Mouse (Mus musculus) lung, embryonic 14.5 days (tissue): ENCODE results near the gene Phlpp1. TPM values are rescaled to one million over a fixed set of nuclear protein-coding genes. Genes with fewer than 3 reads are reported as not detected.
A peak's percentile ranks its signal among the peaks of the same experiment; 100 is the strongest.

Experiments
- ATAC-seq: fragments of 200-750 bp; cut with Nextera tagmentation; 2 replicates; pipeline ENCODE4 v1.8.0; 2017; ENCODE audit warnings: mild to moderate bottlenecking, moderate TSS enrichment, moderate library complexity; ENCODE audit not compliant: insufficient read depth
- DNase-seq: peaks from one replicate; pipeline ENCODE4 v3.0.0-alpha.2; 2015
- H3K27ac ChIP-seq: fragments of 300-500 bp; sonication (generic); 2 replicates; pipeline ENCODE4 v1.5.1; 2014; ENCODE audit warnings: low read depth, mild to moderate bottlenecking, moderate library complexity
- H3K27me3 ChIP-seq: fragments of 300-500 bp; sonication (generic); 2 replicates; pipeline ENCODE4 v1.6.1; 2014; ENCODE audit warnings: low read length, control low read depth; ENCODE audit not compliant: insufficient read depth
- H3K36me3 ChIP-seq: fragments of 300-500 bp; sonication (generic); 2 replicates; pipeline ENCODE4 v1.6.1; 2014; ENCODE audit warnings: control low read depth; ENCODE audit not compliant: insufficient read depth
- H3K4me1 ChIP-seq: fragments of 300-500 bp; sonication (generic); 2 replicates; pipeline ENCODE4 v1.6.1; 2014; ENCODE audit warnings: antibody characterized with exemption, control low read depth; ENCODE audit not compliant: insufficient read depth
- H3K4me2 ChIP-seq: fragments of 300-500 bp; sonication (generic); 2 replicates; pipeline ENCODE4 v1.6.1; 2014; ENCODE audit warnings: mild to moderate bottlenecking
- H3K4me3 ChIP-seq: fragments of 300-500 bp; sonication (generic); 2 replicates; pipeline ENCODE4 v1.5.1; 2014; ENCODE audit warnings: low read depth, low read length
- H3K9ac ChIP-seq: fragments of 300-500 bp; sonication (generic); 2 replicates; pipeline ENCODE4 v1.6.1; 2014
- H3K9me3 ChIP-seq: fragments of 300-500 bp; sonication (generic); 2 replicates; pipeline ENCODE4 v1.6.1; 2016; ENCODE audit warnings: low read depth, low read length, control low read depth
- CTCF ChIP-seq: IDR thresholded peaks from 2 replicates; pipeline ENCODE4 v1.5.1; 2016; ENCODE audit warnings: antibody characterized with exemption, low read depth
- WGBS: fragments of 180-500 bp; shearing (Covaris S2); extraction: QIAGEN DNeasy Blood & Tissue Kit; methylation state at CpG from one replicate; pipeline ENCODE4 v1.1.7; 2014; 5-methylcytosine and 5-hydroxymethylcytosine counted together
- polyA plus RNA-seq: library from polyadenylated mRNA; unstranded; fragments of >200 nt; fragmentation: Nextera tagmentation; extraction: Ambion mirVana; gene quantifications from 2 replicates; pipeline ENCODE4 v1.2.1, GENCODE M21; 2014

Phlpp1 gene
- polyA plus RNA-seq, 1 experiment from 2014 or later: 4.2 TPM

DNA sequence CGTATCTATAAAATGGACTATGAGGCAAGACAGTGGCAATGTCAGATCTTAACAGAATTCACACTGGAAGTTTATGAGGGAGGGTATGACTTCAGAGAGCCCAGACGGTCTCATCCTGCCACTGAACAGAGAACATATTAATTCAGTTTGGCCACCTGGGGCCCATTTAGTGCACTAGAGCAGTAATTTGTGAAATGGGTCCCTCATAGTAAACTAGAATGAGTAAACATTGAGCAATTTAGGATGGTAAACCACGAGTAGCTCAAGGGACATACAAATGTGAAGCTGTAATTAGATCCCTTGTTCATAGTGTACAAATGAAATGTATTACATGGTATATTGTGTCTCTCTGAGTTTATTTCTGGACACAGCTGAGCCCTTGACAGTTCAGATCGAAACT is 3.6 kb upstream of the Phlpp1 start:
- Histone ChIP-seq H3K27ac (no peak overlapping the region), H3K4me2 (no peak overlapping the region), H3K4me3 (no peak overlapping the region), H3K9me3 (no peaks in the 10 kb centered on the region), H3K27me3 (no peaks in the 10 kb centered on the region), H3K9ac (no peak overlapping the region), H3K4me1 (no peaks in the 10 kb centered on the region), H3K36me3 (no peaks in the 10 kb centered on the region)
- TF ChIP-seq CTCF: no peak
- ATAC-seq (no peak), DNase-seq (no peak)
- 45% methylated on average over 4 of the region's 4 CpGs for WGBS

DNA sequence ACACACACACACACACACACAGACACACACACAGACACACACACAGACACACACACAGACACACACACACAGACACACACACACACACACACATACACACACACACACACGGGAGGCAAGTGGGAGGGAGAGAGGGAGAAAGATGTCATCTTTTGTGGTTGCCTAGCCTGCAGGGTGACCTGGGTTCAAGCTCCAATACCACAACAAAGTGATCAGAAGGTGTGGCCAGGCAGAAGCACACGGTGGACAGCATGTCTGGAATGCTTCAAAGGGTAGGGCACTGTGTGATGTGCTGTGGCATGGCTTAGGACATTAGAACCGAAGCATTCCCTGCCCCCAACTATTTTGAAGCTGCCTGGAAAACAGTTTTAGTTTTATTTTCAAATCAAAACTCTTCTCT is 2.8 kb upstream of the Phlpp1 start:
- WGBS: 31% methylated on average over 3 of the region's 3 CpGs
- Histone ChIP-seq H3K4me3 (no peak overlapping the region), H3K27ac (no peak overlapping the region), H3K9me3 (no peaks in the 10 kb centered on the region), H3K4me2 (no peak overlapping the region), H3K36me3 (no peaks in the 10 kb centered on the region), H3K27me3 (no peaks in the 10 kb centered on the region), H3K4me1 (0 out of 2 replicates have a peak, but pooled peaks cover 5% of the 10 kb centered on the region), H3K9ac (no peak overlapping the region)
- no peak for ATAC-seq
- TF ChIP-seq CTCF: no peak
- no peak for DNase-seq

- H3K27ac ChIP-seq: no peak overlapping the region
- TF ChIP-seq CTCF: no peak
- no peaks in the 10 kb centered on the region for H3K36me3 ChIP-seq
- DNase-seq (no peak), ATAC-seq (no peak)
- no peaks in the 10 kb centered on the region for H3K27me3 ChIP-seq
- no peaks in the 10 kb centered on the region for H3K9me3 ChIP-seq
- H3K4me2 ChIP-seq: no peak overlapping the region
- no peak overlapping the region for H3K4me3 ChIP-seq
- H3K9ac ChIP-seq: no peak overlapping the region
- WGBS: 70% methylated on average over 5 of the region's 5 CpGs
- H3K4me1 ChIP-seq: 0 out of 2 replicates have a peak, but pooled peaks cover 6% of the 10 kb centered on the region
Measured at GRCm38 (mm10) chr1:106169741-106170265, 1.7 kb upstream of the Phlpp1 start.

DNA sequence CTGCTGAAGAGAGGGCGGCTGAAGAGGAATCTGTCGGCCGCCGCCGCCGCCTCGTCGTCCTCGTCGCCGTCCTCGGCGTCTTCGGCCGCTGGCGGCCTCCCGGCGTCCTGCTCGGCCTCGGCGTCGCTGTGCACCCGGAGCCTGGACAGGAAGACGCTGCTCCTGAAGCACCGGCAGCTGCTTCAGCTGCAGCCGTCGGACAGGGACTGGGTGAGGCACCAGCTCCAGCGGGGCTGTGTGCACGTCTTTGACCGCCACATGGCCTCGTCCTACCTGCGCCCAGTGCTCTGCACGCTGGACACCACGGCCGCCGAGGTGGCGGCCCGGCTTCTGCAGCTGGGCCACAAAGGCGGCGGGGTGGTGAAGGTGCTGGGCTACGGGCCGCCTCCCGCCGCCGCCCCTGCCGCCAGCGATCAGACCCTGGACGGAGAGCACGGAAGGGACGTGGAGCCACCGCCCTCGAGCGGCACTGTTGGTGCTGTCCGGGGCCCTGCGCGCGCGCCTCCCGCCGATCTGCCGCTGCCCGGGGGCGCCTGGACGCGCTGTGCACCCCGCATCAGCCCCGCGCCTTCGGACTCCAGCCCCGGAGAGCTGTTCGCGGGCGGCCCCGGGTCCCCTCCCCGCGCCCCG is 864 bp downstream of the Phlpp1 start:
- ATAC-seq (peak; percentile 22), DNase-seq (peak; percentile 74)
- Histone ChIP-seq H3K27ac (peak overlapping the region; percentile 90), H3K9ac (peak overlapping the region; percentile 85), H3K4me2 (peak overlapping the region; percentile 85), H3K36me3 (no peaks in the 10 kb centered on the region), H3K9me3 (no peaks in the 10 kb centered on the region), H3K27me3 (no peaks in the 10 kb centered on the region), H3K4me3 (peak overlapping the region; percentile 82), H3K4me1 (0 out of 2 replicates have a peak, but pooled peaks cover 6% of the 10 kb centered on the region)
- WGBS: under 1% methylated on average over 64 of the region's 77 CpGs
- TF ChIP-seq CTCF: no peak

- Histone ChIP-seq H3K4me2 (peak overlapping the region; percentile 85), H3K36me3 (no peaks in the 10 kb centered on the region), H3K4me1 (0 out of 2 replicates have a peak, but pooled peaks cover 6% of the 10 kb centered on the region), H3K4me3 (peak overlapping the region; percentile 82), H3K9me3 (no peaks in the 10 kb centered on the region), H3K27me3 (no peaks in the 10 kb centered on the region), H3K27ac (peak overlapping the region; percentile 90), H3K9ac (peak overlapping the region; percentile 85)
- WGBS: under 1% methylated on average over 47 of the region's 47 CpGs
- no peak for TF ChIP-seq CTCF
- ATAC-seq (peak; percentile 0; the same call in 1 of the 2 replicates), DNase-seq (peak; percentile 55)
Measured at GRCm38 (mm10) chr1:106172931-106173371, 1.4 kb downstream of the Phlpp1 start.

DNA sequence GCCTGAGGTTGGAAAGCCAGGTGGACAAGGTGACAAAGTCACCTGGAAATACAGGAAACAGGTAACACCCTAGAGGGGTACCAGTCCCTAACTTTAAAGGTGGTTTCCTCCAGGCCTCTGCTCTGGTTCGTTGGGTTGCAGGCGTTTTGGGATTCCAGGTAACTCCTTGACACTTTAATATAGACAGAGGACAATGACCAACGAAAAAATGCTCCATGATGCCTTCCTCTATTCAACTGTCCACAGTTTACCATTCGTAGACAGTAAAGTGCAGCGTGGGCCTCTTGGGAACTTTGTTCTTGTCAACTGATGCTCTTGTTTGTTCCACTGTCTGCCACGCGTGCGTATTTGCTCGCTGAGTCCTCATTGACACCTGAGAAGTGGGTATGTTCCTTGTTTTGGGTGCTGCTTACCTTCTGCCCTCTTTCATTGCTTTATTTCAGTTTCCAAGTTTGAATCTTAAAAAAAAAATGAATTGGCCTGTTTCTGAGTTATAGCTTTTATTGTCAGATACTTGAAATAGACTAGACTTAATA is 2.1 kb downstream of the Phlpp1 start:
- Histone ChIP-seq H3K36me3 (no peaks in the 10 kb centered on the region), H3K27me3 (no peaks in the 10 kb centered on the region), H3K4me1 (0 out of 2 replicates have a peak, but pooled peaks cover 6% of the 10 kb centered on the region), H3K4me3 (peak overlapping the region; percentile 82), H3K9ac (peak overlapping the region; percentile 85), H3K9me3 (no peaks in the 10 kb centered on the region), H3K4me2 (peak overlapping the region; percentile 85), H3K27ac (no peak overlapping the region)
- WGBS: 39% methylated on average over 9 of the region's 9 CpGs
- TF ChIP-seq CTCF: no peak
- peak; percentile 20 for DNase-seq
- ATAC-seq: no peak

DNA sequence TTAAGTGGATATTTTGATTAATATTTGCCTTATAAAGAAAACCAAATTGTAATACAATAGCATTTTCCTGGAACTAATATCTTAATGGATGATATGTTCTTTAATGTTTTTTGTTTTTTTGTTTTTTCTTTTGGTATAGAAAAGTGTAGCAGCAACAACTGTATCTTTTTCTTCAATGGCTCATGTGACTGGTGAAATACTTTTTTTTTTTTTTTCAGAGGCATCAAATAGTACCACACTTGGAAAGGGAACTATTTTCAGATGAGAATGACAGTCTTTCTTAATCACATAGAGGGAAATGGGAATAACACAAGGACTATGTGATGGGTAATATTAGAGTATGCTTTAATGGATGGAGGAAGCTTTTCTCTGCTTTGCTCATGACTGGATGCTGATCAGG is 3.0 kb downstream of the Phlpp1 start:
- Histone ChIP-seq H3K9me3 (no peaks in the 10 kb centered on the region), H3K4me1 (0 out of 2 replicates have a peak, but pooled peaks cover 6% of the 10 kb centered on the region), H3K9ac (no peak overlapping the region), H3K4me3 (peak overlapping the region; percentile 82; the same call in 1 of the 2 replicates), H3K27ac (no peak overlapping the region), H3K4me2 (peak overlapping the region; percentile 85), H3K36me3 (no peaks in the 10 kb centered on the region), H3K27me3 (no peaks in the 10 kb centered on the region)
- ATAC-seq (no peak), DNase-seq (no peak)
- no peak for TF ChIP-seq CTCF
